Mouse (Mus musculus) left cerebral cortex, postnatal 36 days (tissue): ENCODE measurements at regions not wholly inside any gene's neighbourhood (a gene's known extent, or its start where the extent isn't known, plus 50 kb on each side); places are given as distances from the start of the nearest gene placed in this dataset.

Experiments used
- DNase-seq, 2 experiments: peaks; one replicate each; pipeline ENCODE4 v3.0.0; 2021 to 2022; ENCODE audit warnings: low spot score in 2 of 2, mixed read lengths in 1 of 2
- intact Hi-C: fragments of 180-260 bp; cut with DNase I; formaldehyde crosslinking; loops from one replicate; pipeline ENCODE4 v1.15.1; 2025

GRCm38 (mm10) chr17:72782775-72783174, 53.5 kb upstream of the Ypel5 start:
- peak; percentile 16 to 25 for DNase-seq
- intact Hi-C loops, result loop anchor here (1.0 to 10.0 kb wide), 4 partner anchors 176 to 1228 kb away; partner anchors contain the start of gene Spdya

GRCm38 (mm10) chr17:72781786-72782185, 54.5 kb upstream of the Ypel5 start:
- DNase-seq, result peak; percentile 59 to 71
- intact Hi-C loops, result loop anchor here (1.0 to 10.0 kb wide), 4 partner anchors 175 to 1227 kb away; partner anchors contain the start of gene Spdya

GRCm38 (mm10) chr17:72768266-72768665, 68.0 kb upstream of the Ypel5 start:
- DNase-seq, result no peak
- intact Hi-C loops, result no loop called here

- intact Hi-C loops, result no loop called here
- DNase-seq, result no peak
Observed at GRCm38 (mm10) chr17:72760937-72761336, 75.3 kb upstream of the Ypel5 start.

- no peak for DNase-seq
- intact Hi-C loops, result no loop called here
Observed at GRCm38 (mm10) chr17:72746411-72746810, 89.8 kb upstream of the Ypel5 start.

- DNase-seq, result no peak
- intact Hi-C loops, result no loop called here
Observed at GRCm38 (mm10) chr17:72733006-72733405, 103.2 kb upstream of the Ypel5 start.

- intact Hi-C loops, result no loop called here
- DNase-seq, result no peak
Observed at GRCm38 (mm10) chr17:72731691-72732090, 104.6 kb upstream of the Ypel5 start.

GRCm38 (mm10) chr17:72731175-72731574, 105.1 kb upstream of the Ypel5 start:
- no peak for DNase-seq
- intact Hi-C loops, result no loop called here

GRCm38 (mm10) chr17:72720753-72721152, 115.5 kb upstream of the Ypel5 start:
- intact Hi-C loops, result no loop called here
- DNase-seq, result no peak

- intact Hi-C loops, result no loop called here
Observed at GRCm38 (mm10) chr17:72719618-72720017, 115.2 kb upstream of the Alk start.

GRCm38 (mm10) chr17:72691630-72692029, 87.2 kb upstream of the Alk start:
- no peak for DNase-seq
- intact Hi-C loops, result no loop called here

More at GRCm38 (mm10) chr17:72719618-72720017, 115.2 kb upstream of the Alk start:
- DNase-seq, result no peak

GRCm38 (mm10) chr17:72689606-72690005, 85.2 kb upstream of the Alk start:
- DNase-seq, result no peak
- intact Hi-C loops, result no loop called here

- DNase-seq, result no peak
- intact Hi-C loops, result no loop called here
Observed at GRCm38 (mm10) chr17:72688800-72689199, 84.4 kb upstream of the Alk start.

- intact Hi-C loops, result no loop called here
Observed at GRCm38 (mm10) chr17:72674658-72675057, 70.2 kb upstream of the Alk start.

GRCm38 (mm10) chr17:72672010-72672409, 67.6 kb upstream of the Alk start:
- DNase-seq, result peak; percentile 16 to 50
- intact Hi-C loops, result no loop called here

More at GRCm38 (mm10) chr17:72674658-72675057, 70.2 kb upstream of the Alk start:
- no peak for DNase-seq

- no peak for DNase-seq
- intact Hi-C loops, result no loop called here
Observed at GRCm38 (mm10) chr17:72666961-72667360, 62.5 kb upstream of the Alk start.

- no peak for DNase-seq
- intact Hi-C loops, result no loop called here
Observed at GRCm38 (mm10) chr17:72661678-72662077, 57.3 kb upstream of the Alk start.

- no peak for DNase-seq
- intact Hi-C loops, result no loop called here
Observed at GRCm38 (mm10) chr17:72658744-72659143, 54.3 kb upstream of the Alk start.

GRCm38 (mm10) chr17:72657826-72658225, 53.4 kb upstream of the Alk start:
- intact Hi-C loops, result no loop called here
- no peak for DNase-seq
